ENCODE assay signal across 8 mouse cellular contexts in genomic region chr19:5727701-5728100, GRCm38 (mm10). TPM values are rescaled to one million over a fixed set of nuclear protein-coding genes. Genes with fewer than 3 reads are reported as not detected.
DNase-seq lines count a peak whose midpoint lies in the region; ATAC-seq lines count a peak whose summit lies in the region.

No protein-coding gene starts in this region.

- H3K9ac ChIP-seq in intestine, embryonic 14.5 days (ENCODE audit: low read length): peak overlapping the region; percentile 30; the same call in 1 of the 2 replicates

- peak overlapping the region; percentile 98 for H3K4me2 ChIP-seq in intestine, embryonic 14.5 days (ENCODE audit: low read length)

- peak; percentile 91 for DNase-seq in ZHBTc4 (ENCODE audit: low read depth, low spot score)
- DNase-seq in embryo, embryonic 10 days (ENCODE audit: low spot score): peak; percentile 92
- DNase-seq in gastrocnemius, postnatal 36 days: peak; percentile 89 to 92
- peak; percentile 99 for DNase-seq in intestine, embryonic 14.5 days (ENCODE audit: low spot score)
- DNase-seq in left cerebral cortex, postnatal 25 days (ENCODE audit: low spot score in 2 of 2): peak; percentile 83 to 86
- peak; percentile 84 to 91 for DNase-seq in right cerebral cortex, postnatal 10 days (ENCODE audit: low spot score in 2 of 2)
- peak; percentile 67 for DNase-seq in urinary bladder, postnatal 10 days (ENCODE audit: low spot score)

- H3K27me3 ChIP-seq in intestine, embryonic 14.5 days (replicated peaks; ENCODE audit: control insufficient read depth, insufficient read depth, low read length): no peaks in the 10 kb centered on the region

- peak overlapping the region; percentile 92 for H3K4me3 ChIP-seq in intestine, embryonic 14.5 days (ENCODE audit: low read depth, low read length)

- intact Hi-C loops in gastrocnemius, postnatal 36 days (cut with DNase I): loop anchor here (1.0 to 5.0 kb wide), 3 partner anchors 16 to 45 kb away; partner anchors contain the start of gene Scyl1
- intact Hi-C loops in left cerebral cortex, postnatal 25 days (cut with DNase I): loop anchor here (1.0 to 2.0 kb wide), 3 partner anchors 16 to 43 kb away; partner anchors contain the start of genes Map3k11, Pcnx3 and Scyl1

- 2% methylated on average over 14 of the region's 14 CpGs for WGBS in intestine, embryonic 14.5 days

- H3K27ac ChIP-seq in intestine, embryonic 14.5 days (ENCODE audit: low read depth): no peak overlapping the region

- no peaks in the 10 kb centered on the region for H3K9me3 ChIP-seq in intestine, embryonic 14.5 days (ENCODE audit: control insufficient read depth, low read length)

- H3K36me3 ChIP-seq in intestine, embryonic 14.5 days (ENCODE audit: control insufficient read depth, insufficient read depth, low read length): peaks cover 12% of the 10 kb centered on the region

- peaks cover 57% of the 10 kb centered on the region for H3K4me1 ChIP-seq in intestine, embryonic 14.5 days (replicated peaks; ENCODE audit: control insufficient read depth, insufficient read depth, low read length)

- ATAC-seq in intestine, embryonic 14.5 days (replicated peaks; ENCODE audit: low FRiP score, low TSS enrichment, low read depth): no peak
- ATAC-seq in megakaryocyte-erythroid progenitor cell, adult 5-6 weeks (replicated peaks; ENCODE audit: low FRiP score, low TSS enrichment, poor library complexity, severe bottlenecking): 0 out of 2 replicates have a peak, but pooled peaks have one; percentile 4

RNA-seq across cellular contexts. Expression of gene Ehbp1l1, which starts 1.6 kb away (rescaled TPM):
- 100 to 1,000 TPM; 235 to 261 TPM for total RNA-seq in gastrocnemius, postnatal 36 days (2021)
- polyA plus RNA-seq in intestine, embryonic 14.5 days (2014; fragmentation: Nextera tagmentation; extraction: Ambion mirVana): 29.6 and 33.6 TPM in 2 replicates
- 10 to 100 TPM; 24.6 to 27.3 TPM for total RNA-seq in left cerebral cortex, postnatal 25 days (2021)
- 43.9 and 46.1 TPM in 2 replicates for total RNA-seq in megakaryocyte-erythroid progenitor cell, adult 5-6 weeks (2014; fragmentation: Nextera tagmentation)
- total RNA-seq in megakaryocyte-erythroid progenitor cell, adult 5-6 weeks (2017): 42.4 and 43.6 TPM in 2 replicates

RNA-seq across cellular contexts. Expression of gene Fam89b, which starts 1.8 kb away (rescaled TPM):
- total RNA-seq in gastrocnemius, postnatal 36 days (2021): 10 to 100 TPM; 19.7 to 22.8 TPM
- 85.8 and 95.7 TPM in 2 replicates for polyA plus RNA-seq in intestine, embryonic 14.5 days (2014; fragmentation: Nextera tagmentation; extraction: Ambion mirVana)
- 10 to 100 TPM; 30.0 to 30.2 TPM for total RNA-seq in left cerebral cortex, postnatal 25 days (2021)
- 34.3 and 35.1 TPM in 2 replicates for total RNA-seq in megakaryocyte-erythroid progenitor cell, adult 5-6 weeks (2014; fragmentation: Nextera tagmentation)
- 12.5 and 13.3 TPM in 2 replicates for total RNA-seq in megakaryocyte-erythroid progenitor cell, adult 5-6 weeks (2017)

RNA-seq across cellular contexts. Expression of gene Ltbp3, which starts 13.0 kb away (rescaled TPM):
- 10 to 100 TPM; 43.4 to 44.2 TPM for total RNA-seq in gastrocnemius, postnatal 36 days (2021)
- polyA plus RNA-seq in intestine, embryonic 14.5 days (2014; fragmentation: Nextera tagmentation; extraction: Ambion mirVana): 30.1 and 36.0 TPM in 2 replicates
- total RNA-seq in left cerebral cortex, postnatal 25 days (2021): 10 to 100 TPM; 27.0 to 31.6 TPM
- total RNA-seq in megakaryocyte-erythroid progenitor cell, adult 5-6 weeks (2014; fragmentation: Nextera tagmentation): 3.5 and 4.4 TPM in 2 replicates
- total RNA-seq in megakaryocyte-erythroid progenitor cell, adult 5-6 weeks (2017): 3.4 TPM in 2 replicates

RNA-seq across cellular contexts. Expression of gene Kcnk7, which starts 23.5 kb away (rescaled TPM):
- not detected for total RNA-seq in gastrocnemius, postnatal 36 days (2021)
- 0.30 and 0.45 TPM in 2 replicates for polyA plus RNA-seq in intestine, embryonic 14.5 days (2014; fragmentation: Nextera tagmentation; extraction: Ambion mirVana)
- total RNA-seq in left cerebral cortex, postnatal 25 days (2021): not detected
- not detected in 2 replicates for total RNA-seq in megakaryocyte-erythroid progenitor cell, adult 5-6 weeks (2014; fragmentation: Nextera tagmentation)
- 0.19 TPM in 1 of 2 replicates, not detected in the other for total RNA-seq in megakaryocyte-erythroid progenitor cell, adult 5-6 weeks (2017)

RNA-seq across cellular contexts. Expression of gene Pcnx3, which starts 39.0 kb away (rescaled TPM):
- total RNA-seq in gastrocnemius, postnatal 36 days (2021): 10 to 100 TPM; 12.2 to 15.2 TPM
- 27.6 and 30.8 TPM in 2 replicates for polyA plus RNA-seq in intestine, embryonic 14.5 days (2014; fragmentation: Nextera tagmentation; extraction: Ambion mirVana)
- total RNA-seq in left cerebral cortex, postnatal 25 days (2021): 10 to 100 TPM; 63.6 to 67.9 TPM
- total RNA-seq in megakaryocyte-erythroid progenitor cell, adult 5-6 weeks (2014; fragmentation: Nextera tagmentation): 55.8 and 72.0 TPM in 2 replicates
- total RNA-seq in megakaryocyte-erythroid progenitor cell, adult 5-6 weeks (2017): 8.2 and 14.4 TPM in 2 replicates

Comparison
In these comparisons a context has a peak if more than half of its experiments do, and no peak if none do; other contexts are left out.
1. RNA of gene Ehbp1l1, which starts 1.6 kb away (total RNA-seq): 235 to 261 TPM in gastrocnemius, postnatal 36 days; 42.4 to 46.1 TPM in megakaryocyte-erythroid progenitor cell, adult 5-6 weeks and 24.6 to 27.3 TPM in left cerebral cortex, postnatal 25 days; every median in the first group is over 4 times any median in the second.
2. RNA of gene Ltbp3, which starts 13.0 kb away (total RNA-seq): 43.4 to 44.2 TPM in gastrocnemius, postnatal 36 days and 27.0 to 31.6 TPM in left cerebral cortex, postnatal 25 days; 3.4 to 4.4 TPM in megakaryocyte-erythroid progenitor cell, adult 5-6 weeks; every median in the first group is over 4 times any median in the second.
3. Peak in every context shown above with its lines, with median percentiles within 50 percentile points of each other: DNase-seq.